Mouse (Mus musculus) kidney, postnatal 4 days (tissue): ENCODE data around the gene Inafm1.
"Not testable (repeated sequence)": the region's sequence is repeated elsewhere in the genome, so short reads cannot be mapped to it uniquely, and the experiment has no call there.

Experiments used
- DNase-seq, 2 experiments: peaks; one replicate each; pipeline ENCODE4 v3.0.0; 2021; ENCODE audit warnings: mixed read lengths in 2 of 2

The Inafm1 gene

GRCm38 (mm10) chr7:16273081-16273765, at the start of gene Inafm1:
TSS of gene Inafm1 (minus strand) at chr7:16273617.
- DNase-seq = peak; percentile 93 to 96

DNA sequence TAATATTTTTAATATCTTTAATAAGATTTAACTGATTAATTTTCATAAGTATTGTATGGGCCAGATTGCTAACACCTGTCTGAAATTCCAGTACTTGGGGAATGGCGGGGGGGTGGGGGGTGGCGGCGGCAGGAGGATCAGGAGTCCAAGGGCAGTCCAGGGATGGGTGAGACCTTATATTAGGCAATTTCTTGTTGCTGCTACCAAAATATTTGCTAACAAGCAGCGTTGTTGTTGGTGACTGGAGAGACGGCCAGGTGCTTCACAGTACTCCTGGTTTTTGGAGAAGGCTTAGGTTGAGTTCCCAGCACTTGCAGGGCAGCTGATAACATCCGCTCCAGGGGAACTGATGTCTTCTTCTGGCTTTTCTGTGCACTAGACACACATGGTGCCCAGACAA, 47.1 kb upstream of the Inafm1 start:
- no peak for DNase-seq

DNA sequence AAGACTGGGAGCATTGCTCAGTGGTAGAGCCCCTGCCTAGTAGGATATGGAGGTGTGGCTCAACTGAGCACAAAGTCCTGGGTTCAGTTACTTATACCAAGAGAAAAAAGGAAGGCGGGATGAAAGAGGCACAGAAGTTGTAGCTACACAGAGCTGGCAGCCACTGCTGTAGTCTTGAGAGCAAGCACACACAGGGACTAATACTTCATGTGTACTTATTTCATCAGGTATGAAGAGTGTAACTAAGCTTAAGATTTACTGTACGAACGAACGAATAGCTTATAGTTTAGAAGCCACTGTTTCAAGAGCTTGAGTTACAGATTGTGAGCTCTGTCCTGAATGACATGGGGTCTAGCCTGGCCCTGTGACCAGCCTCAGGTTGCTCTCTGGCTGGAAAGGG, 45.8 kb upstream of the Inafm1 start:
- DNase-seq = no peak

GRCm38 (mm10) chr7:16317094-16317493, 43.7 kb upstream of the Inafm1 start:
- no peak for DNase-seq

- peak; percentile 27 to 56 for DNase-seq
Observed at GRCm38 (mm10) chr7:16315222-16315759, 41.9 kb upstream of the Inafm1 start.

DNA sequence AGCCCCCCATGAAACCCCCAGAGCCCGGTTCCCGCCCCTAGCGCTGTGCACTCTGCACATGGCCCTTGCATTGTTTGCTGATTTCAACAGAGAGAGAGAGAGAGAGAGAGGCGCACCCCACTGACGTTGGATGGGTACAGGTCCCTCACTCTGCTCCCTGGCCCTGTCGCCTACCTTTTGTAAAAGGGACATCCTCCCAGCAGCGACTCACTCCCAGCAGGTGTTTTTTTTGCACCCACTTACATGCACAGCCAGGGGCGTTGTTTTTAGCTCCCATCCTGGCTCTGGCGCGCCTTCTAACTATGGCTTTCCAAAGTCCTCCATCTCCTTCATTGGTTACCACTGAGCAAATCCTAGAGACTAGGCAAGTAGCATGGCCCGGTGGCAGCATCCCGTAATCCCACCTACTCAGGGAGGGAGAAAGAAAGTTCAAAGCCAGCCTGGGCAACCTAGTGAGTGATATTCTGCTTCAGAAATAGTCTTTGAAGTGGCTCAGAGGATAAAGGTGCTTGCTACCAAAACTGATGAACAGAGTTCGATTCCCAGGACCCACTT, 40.9 kb upstream of the Inafm1 start:
- DNase-seq = no peak

DNA sequence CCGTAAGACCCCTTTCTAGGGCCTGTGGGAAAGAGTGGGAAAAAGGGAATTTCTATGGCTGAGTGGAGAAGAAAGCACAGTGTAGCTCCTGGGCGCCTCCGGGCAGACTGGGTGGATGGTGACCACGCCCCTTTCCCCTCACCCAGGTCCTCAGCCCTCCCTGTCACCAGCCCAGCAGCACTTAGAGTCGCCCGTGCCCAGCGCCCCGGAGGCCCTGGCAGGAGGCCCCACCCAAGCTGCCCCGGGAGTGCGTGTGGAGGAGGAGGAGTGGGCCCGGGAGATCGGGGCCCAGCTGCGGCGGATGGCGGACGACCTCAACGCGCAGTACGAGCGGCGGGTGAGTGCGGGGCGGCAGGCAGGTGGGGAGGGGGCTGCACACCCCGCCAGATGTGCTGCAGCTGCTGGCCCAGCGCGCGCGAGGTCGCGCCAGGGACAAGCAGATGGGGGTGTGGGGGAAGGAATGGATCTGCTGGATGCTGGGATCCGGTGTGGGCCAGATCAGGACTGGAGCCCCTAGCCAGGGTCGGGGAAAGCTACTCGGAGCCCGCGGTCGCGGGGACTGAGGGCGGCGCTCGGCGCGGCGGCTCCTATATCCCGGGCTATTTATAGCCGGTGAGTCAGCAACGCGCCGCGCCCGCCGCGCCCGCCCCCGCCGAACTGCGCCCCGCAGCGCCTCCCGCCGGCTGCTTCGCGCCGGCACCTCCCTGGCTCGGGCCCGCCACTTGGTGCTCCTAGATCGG, 40.2 kb upstream of the Inafm1 start:
- DNase-seq = peak; percentile 89 to 93

GRCm38 (mm10) chr7:16312672-16313311, 39.4 kb upstream of the Inafm1 start:
- DNase-seq = peak; percentile 85 to 90

DNA sequence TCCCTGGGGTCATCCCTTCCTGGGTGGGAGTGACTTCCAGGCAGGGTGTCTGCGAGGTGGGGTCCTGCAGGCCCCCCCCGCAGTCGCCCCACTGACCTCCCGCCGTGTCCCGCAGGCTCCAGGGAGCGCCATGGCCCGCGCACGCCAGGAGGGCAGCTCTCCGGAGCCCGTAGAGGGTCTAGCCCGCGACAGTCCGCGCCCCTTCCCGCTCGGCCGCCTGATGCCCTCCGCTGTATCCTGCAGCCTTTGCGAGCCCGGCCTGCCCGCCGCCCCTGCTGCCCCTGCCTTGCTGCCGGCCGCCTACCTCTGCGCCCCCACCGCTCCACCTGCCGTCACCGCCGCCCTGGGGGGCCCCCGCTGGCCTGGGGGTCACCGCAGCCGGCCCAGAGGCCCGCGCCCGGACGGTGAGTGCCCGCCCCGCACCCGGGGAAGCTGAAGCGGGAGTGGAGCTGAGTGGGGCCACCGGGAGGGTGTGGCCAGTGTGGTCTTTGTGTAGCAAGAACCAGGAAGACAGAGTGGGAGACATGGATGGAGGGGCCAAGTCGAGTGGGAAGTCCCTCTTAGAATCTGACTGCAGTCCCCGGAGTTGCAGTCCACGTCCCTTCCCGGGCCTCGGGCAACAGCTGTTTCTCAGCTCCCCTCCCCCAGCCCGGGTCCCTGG, 38.7 kb upstream of the Inafm1 start:
- peak; percentile 63 to 73 for DNase-seq

DNA sequence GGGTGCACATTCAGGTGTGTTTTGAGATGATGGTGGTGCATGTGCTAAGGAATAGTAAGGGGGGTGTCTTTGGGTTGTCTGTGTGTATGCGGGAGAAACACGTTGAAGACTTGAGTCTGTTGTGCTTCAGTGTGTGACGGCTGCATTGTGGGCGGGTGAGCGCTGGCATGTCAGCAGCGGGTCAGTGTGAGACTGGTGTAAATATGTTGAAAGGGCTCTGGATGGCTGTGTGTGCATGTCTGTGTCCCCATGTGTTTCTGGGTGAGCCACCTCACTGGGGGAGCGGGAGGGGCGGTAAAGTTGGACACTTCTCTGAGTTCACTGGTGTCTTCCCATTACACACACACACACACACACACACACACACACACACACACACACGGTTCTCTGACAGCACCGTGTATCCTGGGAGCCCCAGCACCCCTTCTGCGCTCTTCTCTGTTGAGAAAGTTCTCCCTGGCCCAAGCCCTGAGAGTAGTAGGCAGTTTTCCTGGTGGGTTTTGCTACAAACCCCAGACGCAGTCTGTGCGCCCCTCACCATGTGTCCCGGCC, 38.1 kb upstream of the Inafm1 start:
- DNase-seq = peak; percentile 45 to 67

DNA sequence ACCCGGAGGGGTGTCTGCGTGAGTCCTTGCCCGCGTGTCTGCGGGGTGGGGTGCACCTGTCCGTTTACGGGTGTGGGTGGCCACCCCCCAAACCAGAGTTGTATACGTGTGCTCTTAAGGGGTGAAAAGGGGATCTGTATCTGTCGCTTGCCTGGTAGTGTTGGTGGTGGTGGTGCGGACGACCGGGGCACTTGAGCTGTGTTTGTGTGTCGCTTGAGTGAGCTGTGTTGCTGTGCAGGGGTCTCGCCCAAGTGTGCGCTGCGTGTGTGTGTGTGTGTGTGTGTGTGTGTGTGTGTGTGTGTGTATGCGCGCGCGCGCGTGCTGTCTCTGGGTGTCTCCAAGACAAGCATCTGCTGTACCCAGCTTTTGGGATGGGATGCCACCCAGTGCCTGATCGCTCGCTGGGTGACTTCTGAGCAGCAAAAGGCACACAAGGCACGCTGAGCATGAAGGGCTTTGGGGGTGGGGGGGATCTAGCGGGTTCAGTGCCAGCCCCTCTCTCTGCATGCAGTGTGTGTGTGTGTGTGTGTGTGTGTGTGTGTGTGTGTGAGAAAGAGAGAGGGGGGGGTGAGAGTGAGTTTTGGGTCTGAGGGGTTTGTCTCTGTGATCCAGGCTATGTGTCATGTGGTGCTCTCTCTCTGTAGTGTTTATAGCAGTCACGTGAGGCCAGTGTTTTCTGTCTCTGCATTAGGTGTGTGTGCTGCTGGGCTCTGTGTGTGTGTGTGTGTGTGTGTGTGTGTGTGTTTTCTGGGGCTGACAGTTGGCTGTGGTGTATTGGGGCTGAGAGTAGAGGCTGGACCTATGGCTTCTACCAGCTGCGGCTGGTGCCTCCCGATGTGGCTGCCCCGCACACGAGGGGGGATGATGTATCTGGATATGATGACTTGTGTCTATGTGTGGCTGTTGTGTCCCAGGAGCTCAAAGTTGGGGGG, 37.4 kb upstream of the Inafm1 start:
- peak; percentile 48 to 58 for DNase-seq

- DNase-seq = peak; percentile 86 to 90
Observed at GRCm38 (mm10) chr7:16310020-16310520, 36.7 kb upstream of the Inafm1 start.

- peak; percentile 92 to 95 for DNase-seq
Observed at GRCm38 (mm10) chr7:16309318-16310019, 36.1 kb upstream of the Inafm1 start.

- peak in 1 of 2 experiments; percentile 25 for DNase-seq
Observed at GRCm38 (mm10) chr7:16308555-16309317, 35.3 kb upstream of the Inafm1 start.

DNA sequence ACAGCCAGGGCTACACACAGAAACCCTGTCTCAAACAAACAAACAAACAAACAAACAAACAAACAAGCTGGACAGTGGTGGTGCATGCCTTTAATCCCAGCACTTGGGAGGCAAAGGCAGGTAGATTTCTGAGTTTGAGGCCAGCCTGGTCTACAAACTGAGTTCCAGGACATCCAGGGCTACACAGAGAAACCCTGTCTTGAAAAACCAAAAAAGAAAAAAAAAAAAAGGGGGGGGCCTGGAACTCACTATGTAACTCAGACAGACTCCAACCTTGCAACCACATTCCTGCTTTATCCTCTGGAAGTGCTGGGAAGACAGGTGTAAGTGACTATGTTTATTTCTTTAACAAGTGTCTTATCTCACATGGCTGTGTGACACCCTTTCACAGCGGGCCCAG, 34.7 kb upstream of the Inafm1 start, which contains the start of gene Bbc3:
Gene Bbc3, plus strand, starts transcription at position 301 of the 400 bp plus-strand sequence.
- not testable (repeated sequence) for DNase-seq

GRCm38 (mm10) chr7:16307141-16307540, 33.7 kb upstream of the Inafm1 start:
- not testable (repeated sequence) for DNase-seq

DNA sequence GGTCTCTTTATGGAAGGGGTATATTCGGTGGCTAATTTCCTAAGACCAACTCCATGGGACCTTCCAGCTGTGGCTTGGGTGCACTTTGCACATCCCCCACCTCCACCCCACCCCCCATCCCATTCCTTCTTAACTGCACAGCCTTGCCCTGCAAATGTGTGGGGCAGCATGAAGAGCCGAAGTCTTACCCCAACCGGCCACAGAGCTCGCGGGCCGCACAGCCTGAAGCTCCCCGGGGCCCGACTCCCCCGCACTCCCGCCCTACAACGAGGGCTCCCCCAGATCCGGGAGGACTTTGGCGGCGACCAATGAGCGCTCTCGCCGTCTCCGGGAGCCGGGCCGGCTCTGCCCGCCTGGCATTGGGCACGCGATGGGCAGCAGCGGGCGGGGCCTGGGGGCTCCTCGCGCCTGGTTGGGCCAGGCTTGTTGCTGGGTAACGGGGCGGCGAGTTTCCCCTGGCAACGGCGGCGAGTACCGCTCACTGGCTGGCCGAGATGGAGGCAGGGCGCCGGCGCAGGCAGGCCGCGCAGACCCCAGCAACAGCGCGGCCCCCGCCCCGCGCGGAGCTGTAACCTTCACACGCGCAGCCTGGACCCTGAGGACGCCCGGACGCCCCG, 26.1 kb upstream of the Inafm1 start:
- peak; percentile 88 to 92 for DNase-seq

DNA sequence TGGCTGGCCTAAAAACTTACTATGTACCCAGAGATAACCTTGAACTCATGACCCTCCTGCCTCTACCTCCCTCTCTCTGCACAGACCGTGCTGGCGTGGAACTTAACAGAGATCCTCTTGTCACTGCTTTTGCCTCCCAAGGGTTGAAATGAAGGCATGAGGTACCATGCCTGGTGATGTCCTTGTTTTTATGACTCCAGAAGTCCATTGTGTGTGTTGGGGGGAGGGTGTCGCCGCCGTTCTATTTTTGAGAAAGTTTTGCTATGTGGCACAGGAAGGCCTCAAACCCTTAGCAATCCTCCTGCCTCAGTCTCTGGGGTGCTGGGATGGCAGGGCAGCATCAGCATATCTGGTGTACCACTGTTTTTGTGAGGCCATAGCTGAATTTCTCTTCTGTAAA, 25.5 kb upstream of the Inafm1 start:
- DNase-seq = no peak

DNA sequence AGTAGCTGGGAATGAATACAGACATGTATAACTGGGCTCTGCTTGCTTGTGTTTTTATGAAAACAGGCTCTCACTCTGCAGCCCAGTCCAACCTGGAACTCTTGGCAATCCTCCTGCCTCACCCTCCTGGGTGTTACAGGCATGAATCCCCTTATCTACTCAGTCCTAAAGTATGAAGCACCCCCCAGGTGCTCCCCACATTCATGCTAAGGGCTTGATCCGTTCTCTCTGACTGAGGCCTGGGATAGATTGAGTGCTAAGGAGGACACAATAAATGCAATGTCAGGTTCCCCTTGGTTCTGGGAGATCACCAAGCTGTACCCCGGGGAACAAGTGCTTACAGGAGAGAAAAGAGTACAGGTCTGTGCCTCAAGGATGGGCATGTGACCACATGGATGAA, 24.2 kb upstream of the Inafm1 start:
- DNase-seq = no peak
